Mouse (Mus musculus) erythroblast, adult 5-6 weeks (primary cell): ENCODE results near the gene Eps15l1. TPM values are rescaled to one million over a fixed set of nuclear protein-coding genes. Genes with fewer than 3 reads are reported as not detected.

Experiments
- ATAC-seq: replicated peaks from 2 replicates; pipeline ENCODE4 v1.8.0; 2016; ENCODE audit warnings: moderate number of reproducible peaks, mild to moderate bottlenecking, moderate TSS enrichment, inconsistent platforms; ENCODE audit not compliant: poor library complexity, low FRiP score, severe bottlenecking
- total RNA-seq, 2 experiments: library from RNA; stranded (forward) in 1 of 2; stranded (reverse) in 1 of 2; fragments of 150-400 nt in 1 of 2; fragments of 200-764, 138-1000 nt in 1 of 2; gene quantifications; 2 replicates each; pipeline versions ENCODE4 v1.2.3 to v1.2.4; 2015 to 2017; ENCODE audit warnings: low replicate concordance in 2 of 2

Gene Eps15l1
- total RNA-seq, 2 experiments from 2014 or later: 51.5 to 59.4 TPM

DNA sequence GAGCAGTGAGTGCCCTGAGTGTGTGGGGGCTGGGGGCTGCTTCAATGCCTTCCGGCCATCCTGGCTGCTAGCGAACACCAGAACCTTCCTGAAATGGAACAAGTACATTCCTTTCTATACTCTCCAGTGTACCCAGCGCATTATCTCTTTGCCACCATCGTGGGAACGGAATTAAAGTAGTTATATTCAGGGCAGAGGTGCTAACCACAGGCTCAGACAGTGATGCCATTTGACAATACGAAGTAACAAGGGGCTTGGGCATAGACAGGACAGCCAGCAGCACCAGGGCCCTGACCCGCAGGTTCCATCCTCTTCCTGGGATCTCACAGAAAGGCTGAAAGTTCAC is 67.6 kb downstream of the Eps15l1 start:
- no peak for ATAC-seq

DNA sequence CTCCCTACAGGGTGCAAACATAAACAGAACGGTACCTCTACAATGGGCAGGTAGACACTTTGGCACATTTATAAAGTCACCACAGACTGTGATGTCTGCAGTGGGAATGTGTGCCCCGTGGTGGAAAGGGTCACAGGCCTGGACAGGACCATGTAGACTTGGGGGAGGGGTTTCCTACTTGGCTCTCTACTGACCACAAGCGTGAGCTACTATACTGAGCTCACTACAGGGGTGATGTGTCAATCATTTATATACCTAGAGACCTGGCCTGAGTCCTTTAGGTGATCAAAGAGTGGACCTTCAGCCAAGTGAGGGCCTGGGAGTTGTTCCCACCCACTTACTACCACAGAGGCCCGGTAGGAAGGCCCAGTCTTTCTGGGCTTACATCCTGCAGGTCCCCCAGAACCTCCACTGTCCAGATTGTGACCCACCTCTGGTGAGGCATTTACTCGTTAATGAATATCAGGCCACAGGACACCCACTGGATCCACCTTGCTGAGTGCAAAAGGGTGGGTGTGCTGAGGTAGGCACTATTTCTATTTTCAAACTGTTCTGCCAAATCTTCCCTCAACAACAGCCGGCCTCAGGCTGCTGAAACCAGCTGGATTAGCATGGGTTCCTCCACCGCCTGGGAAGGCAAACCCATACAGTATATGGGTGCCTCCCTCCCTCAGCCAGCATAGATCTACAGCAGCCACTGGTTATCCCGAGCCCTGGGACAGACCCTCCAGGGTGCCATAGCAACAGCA is 68.1 kb downstream of the Eps15l1 start:
- ATAC-seq: no peak

DNA sequence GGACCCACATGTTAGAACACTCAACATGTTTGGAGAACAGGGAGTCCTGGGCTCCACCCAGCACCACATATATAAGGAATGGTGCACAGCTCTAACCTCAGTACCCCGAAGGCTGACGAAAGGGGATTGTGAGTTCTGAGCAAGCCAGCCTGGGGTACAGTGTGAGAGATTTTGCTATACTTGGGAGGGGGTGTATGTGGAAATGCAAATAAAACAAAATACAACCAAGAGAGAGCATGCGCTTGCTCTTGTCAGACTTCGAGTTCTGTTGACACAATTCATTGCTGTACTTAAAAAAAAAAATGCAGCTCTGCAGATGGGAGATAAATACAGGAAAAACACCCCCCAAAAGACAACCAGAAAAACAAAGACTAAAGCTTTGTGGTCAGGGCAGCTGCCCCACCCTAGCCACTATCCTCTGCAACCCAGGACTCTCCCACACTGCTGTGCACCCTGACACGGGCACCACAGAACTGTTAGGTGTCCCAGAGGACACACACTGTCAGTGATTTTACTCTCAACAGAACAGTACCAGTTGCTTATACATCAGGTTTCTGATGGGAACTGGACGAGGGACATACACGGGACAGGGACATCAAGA is 69.8 kb downstream of the Eps15l1 start:
- no peak for ATAC-seq

DNA sequence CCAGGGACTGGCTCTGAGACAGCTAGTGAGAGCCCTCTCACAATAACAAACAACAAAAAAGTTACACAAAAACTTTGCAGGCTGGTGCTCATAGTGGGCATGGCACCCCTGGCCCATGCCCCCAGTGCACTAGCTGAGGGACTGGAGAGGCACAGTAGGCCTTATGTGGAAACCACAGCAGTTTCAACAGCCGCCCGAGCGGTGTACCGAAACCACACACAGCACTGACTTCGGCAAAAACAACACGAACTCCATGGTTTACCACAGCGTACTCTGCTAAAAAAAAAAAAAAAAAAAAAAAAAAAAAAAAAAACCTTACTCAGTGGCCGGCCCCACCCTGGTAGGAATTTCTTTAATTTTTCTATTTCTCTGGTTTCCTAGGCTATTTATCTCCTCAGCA is 70.5 kb downstream of the Eps15l1 start:
- no peak for ATAC-seq

DNA sequence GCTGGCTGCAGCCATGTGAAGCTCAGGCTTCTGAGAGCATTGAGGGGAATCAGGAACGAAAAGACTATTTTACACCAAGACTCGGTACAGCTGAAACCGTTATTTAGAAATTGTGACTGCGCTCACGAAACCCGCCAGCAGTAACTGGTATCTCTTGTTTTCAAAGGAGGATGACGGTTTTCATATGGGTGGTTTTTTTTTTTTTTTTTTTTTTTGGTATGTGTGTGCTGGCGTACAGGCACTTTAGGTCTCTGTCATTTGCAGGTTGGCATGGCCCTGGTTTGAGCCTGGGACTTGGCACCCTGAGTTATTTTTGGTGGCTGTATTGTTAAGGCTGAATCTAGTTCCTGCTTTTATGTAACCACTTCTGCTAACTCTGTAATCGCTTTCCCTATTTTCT is 71.4 kb downstream of the Eps15l1 start:
- ATAC-seq: no peak

DNA sequence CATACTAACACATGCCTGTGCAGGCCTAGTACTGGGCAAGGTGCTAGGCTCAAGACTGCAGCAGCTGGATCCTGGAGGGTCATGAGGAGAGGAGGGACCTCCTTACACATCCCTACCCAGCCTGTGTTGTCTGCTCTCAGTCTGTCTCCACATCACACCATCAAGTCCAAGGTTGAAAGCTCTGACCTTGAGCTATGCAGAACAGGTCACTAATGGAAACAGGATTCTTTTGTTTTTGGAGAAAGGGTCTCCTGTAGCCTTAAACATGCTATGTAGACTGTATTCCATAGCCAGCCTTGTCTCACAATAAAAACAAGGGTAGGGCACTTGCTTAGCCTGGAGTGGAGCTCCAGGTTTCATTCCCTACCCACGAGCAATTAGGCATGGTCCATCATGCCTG is 72.3 kb downstream of the Eps15l1 start:
- no peak for ATAC-seq

DNA sequence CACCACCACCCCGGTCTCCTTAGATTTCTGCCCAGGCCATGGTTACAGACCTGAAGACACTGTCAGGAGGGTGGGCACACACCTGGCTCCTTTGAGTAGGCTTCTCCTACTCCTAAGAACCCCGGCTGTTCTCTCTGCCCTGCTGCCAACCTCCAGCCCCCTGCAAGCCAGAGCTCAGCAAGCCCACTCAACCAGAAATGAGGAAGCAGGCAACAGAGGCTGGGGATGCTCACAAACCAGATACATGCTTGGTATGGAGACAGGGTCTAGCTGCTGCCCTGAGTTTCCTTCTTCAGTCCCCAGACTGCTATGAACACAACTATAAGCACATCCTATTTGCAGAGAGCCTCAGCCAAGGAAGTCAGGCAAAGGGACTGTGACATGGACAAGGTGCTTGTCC is 73.1 kb downstream of the Eps15l1 start:
- no peak for ATAC-seq

DNA sequence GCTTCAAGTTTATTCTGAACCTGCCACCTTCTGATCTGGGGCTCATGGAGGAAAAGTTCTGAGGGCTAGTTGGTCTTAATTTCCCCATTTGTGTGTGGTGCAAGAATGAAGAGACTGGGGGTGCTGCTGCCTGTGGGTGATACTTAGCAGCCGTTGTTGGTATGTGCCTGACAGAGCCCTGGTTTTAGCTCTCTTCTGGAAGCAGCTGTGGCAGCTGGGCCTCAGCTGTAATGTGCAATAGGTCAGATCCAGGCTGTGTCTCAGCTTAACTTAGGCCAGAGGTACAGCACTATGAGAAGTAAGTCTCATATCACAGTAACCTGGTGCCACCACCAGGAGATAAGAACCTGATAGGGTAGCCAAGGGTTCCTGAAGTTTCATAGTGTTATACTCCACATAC is 73.7 kb downstream of the Eps15l1 start:
- no peak for ATAC-seq

DNA sequence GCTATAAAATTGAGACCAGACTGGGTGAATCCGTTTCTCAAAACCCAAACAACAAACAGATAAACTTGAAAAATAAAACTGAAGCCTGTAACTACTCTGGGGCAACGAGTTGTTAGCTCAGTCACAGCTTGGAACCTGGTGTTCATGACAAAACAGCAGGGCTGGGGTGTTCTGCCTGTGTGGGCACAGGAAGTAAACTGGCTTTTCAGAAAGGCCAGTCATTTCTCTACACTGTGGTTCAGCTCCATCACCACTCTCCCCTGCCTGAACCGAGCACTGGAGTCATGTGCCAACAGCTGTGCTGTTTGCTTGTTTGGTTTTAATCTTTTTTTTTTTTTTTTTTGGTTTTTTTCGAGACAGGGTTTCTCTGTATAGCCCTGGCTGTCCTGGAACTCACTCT is 77.5 kb downstream of the Eps15l1 start:
- ATAC-seq: no peak

DNA sequence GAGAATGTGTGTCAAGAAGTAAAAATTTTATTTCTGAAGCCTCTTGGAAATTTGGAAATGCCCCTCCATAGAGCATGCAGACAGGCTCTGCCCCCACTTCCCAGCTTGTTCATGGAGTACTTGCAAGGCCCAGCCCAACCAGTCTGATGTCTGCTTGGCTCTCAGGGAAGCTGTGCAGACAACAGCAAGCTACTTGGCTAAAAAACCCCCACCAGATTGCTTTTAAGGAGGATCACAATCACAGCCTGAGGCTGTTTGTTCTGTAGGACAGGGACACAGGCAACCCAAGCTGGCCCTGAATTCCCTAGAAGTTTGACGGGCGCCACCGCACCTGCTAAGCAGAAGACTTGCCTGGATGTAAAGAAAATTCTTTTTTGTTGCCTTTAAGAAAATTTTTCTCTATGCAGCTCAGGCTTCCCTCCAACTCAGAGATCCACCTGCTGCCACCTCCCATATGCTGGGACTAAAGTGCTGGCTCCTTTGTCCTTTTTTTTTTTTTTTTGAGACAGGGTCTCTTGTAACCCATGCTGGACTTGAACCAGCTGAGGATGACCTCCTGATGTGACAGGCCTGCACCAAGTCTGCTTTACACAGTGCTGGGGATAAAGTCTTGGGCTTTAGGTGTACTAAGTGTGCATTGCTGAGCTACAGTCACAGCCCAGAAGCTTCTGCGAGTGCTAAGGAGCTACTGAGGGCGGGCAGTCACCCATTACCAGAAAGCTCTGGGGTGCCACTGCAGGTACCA is 78.5 kb downstream of the Eps15l1 start:
- no peak for ATAC-seq

DNA sequence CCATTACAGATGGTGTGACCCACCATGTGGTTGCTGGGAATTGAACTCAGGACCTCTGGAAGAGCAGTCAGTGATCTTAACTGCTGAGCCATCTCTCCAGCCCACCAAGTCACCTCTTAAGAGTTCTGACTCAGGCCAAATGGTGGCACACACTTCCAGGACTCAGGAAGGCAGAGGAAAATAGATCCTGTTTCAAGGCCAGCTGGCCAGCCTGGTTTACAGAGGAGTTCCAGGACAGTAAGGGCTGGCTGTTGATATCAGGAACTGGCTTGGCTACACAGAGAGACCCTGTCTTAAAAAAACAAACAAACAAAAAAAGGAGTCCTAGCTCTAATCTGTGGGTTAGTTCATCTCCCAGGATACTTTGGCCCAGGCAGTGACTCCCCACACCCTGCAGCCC is 84.2 kb downstream of the Eps15l1 start:
- ATAC-seq: no peak

DNA sequence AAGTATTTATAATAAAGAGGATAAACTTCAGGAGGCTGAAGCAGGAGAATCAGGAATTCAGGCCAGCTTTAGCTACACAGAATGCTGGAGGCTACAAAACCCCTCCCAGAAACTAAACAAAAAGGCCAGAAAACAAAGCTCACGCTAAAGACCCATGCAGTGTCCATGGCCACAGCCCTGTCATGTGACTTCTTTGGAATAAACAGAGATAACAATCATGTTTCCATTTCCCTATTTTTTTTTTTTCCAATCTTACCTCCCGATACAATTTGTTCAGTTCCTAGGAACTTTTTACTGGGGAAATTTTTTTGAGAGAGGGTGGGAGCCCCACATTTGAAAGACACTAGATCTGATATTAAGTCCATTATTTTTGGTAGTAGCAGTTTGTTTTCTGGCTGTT is 85.0 kb downstream of the Eps15l1 start:
- no peak for ATAC-seq

DNA sequence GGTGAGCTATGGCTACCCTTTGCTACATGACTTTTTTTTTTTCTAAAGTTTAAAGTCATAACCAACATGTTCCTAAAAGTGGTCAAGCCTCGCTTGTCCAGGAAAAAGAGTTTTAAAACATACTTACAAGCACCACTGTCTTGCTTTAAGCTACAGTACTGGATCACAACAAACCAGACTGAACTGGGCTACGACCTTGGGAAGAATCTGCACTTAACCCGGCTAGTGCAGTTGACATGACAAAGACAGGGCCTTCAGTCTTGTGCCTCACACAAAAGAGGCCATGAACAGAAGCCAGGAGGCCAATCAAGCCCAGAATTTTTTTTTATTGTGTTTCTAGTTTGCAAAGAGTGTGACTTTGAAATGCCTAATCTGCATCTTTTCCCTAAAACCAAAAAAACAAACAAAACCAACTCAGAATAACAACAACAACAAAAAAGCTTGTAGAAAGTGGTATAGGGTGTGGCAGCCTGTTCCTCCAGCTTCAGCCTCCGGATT is 87.1 kb downstream of the Eps15l1 start:
- ATAC-seq: no peak

DNA sequence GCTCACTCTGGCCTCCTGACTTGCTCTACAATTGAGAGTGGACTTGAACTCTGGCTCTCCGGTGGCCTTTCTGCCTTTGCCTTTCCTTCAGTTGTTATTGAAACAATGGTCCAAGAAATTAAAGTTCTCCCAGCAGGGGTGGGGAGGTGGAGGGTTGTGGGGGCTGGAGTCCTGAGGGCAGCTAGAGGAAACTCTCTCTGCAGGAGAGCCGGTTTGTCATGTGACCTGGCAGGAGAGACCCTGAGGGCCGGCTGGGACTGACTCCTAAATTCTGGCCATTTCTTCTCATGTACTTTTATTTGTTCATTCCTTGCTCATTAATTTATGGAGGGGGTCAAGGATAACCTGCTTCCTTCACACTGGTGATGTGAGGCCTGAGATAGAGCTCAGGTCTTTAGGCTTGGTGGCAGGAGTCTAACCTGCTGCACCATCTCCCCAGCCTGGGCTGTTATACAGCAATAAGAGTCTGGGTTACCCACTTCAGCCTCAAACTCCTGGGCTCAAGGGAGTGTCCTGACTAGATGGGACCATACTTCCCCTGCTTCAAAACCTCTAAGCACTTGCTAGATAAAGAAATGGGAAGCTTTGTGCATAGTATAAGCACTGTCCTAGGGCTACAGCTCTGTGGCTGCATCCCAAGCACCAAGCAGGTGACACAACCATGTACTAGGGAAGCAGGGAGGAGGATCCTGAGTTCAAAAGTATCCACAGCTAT is 87.7 kb downstream of the Eps15l1 start:
- no peak for ATAC-seq

DNA sequence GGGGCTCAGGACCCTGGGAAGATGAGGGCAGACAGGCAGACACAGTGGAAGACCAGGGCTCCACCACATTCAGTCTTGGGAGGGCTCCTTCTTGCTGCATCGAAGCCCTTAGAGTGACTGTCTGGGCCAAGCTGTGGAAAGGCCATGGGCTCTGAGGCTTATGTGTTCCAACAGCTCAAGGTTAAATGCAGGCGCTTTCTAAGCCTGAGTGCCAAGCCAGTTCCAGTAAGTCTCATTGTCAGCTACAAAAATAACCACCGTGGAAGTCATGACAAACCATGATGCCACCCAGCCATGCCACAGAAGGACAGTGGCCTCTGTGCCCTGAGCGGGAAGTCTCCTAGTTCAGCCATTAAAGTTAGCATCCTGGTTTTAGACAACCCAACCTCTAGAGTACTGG is 89.6 kb downstream of the Eps15l1 start:
- ATAC-seq: no peak

DNA sequence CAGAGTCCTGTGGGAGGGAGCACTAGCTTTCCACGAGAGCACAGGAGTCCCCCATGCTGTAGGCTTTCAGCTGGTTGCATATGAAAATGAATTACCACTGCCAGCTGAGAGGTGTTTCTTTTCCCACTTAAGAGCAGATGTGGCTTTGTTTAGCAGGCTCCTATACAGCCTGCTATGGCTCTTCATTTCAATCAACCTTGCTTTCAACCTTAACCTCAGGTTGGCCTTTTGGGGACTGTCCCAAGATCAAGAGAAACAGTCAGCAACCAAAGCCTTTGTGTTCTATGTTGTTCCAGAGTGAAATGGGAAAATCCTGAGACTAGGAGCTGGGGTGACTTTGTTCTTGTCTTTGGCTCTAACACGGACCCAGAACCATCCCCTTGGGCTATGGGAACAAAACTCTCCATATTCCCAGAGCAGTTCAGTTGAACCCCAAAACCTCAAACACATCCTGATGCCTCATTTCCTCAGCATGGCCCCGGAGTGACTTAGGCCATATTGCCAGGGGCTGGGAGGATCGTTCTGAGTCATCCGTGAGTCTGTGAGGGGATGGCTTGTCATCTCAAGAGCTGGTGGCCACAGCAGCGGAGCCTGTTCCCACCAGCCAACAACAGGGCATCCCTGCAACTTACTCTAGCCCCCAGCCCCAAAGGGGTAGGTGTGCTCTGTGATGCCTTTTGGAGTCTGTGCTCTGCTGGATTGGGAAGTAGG is 90.3 kb downstream of the Eps15l1 start:
- ATAC-seq: no peak

DNA sequence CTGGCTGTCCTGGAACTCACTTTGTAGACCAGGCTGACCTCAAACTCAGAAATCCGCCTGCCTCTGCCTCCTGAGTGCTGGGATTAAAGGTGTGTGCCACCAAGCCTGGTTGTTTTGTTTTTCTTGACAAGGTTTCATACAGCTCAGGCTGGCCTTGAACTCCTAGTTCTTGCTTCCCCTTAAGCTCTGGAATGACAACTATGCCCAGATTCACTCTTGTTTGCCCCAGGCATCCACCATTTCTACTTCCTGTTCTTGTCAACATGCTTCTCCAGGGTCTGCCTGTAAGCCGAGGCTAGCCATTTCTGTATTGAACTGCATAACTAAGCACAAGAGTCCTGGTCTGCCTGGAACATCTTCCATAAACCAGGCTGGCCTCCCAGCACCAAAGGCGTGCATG is 92.1 kb downstream of the Eps15l1 start:
- no peak for ATAC-seq

DNA sequence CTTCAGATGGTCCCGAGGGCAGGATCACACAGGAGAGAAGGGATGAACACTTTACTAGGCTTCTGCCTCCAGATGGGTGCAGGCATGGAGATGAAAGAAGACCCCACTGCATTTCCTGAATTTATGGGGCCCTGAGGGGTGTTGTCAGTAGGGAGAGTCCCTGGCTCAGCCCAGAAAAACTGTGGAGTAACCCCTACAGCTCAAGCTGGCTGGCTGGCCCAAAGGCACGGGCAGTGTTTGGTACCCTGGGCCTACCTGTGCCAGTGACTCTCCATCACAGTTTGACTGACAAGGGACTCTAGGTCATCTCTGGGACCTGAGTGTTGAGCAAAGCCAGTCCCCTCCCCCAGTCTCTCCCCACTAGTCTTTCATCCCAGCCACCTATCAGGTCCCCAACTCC is 96.6 kb downstream of the Eps15l1 start:
- no peak for ATAC-seq

DNA sequence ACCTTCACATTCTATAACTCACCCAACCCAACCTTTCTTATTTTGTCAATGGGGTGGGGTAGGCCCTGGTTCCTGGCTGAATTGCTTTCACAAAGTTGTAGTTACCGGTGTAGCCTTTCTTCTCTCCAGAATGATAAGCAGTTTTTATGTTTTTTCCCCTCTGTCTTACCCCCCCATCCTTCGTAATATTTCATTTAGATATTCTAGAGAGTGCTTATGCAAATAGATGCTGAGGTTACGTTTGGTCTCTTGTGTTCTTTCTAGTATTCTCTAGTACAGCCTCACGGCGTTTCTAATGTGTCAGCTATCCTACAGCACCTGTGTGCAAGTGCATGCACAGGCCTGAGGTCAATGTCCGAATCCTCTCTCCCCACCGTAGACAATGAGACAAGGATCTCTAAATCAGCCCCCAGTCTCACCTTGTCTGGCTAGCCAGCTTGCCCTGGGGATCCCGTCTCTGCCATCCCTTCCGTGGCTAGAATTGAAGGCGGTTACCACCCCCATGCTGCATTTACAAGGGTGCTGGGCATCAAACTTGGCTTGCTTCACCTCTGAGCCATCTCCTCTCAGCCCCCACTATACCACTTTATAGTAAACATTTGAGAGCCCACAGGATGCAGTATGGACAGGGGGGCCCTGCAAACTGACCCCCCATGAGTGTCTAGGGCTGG is 97.1 kb downstream of the Eps15l1 start:
- ATAC-seq: no peak
